Mouse (Mus musculus) midbrain, embryonic 11.5 days (tissue): ENCODE results near the gene Gm20458. TPM values are rescaled to one million over a fixed set of nuclear protein-coding genes. Genes with fewer than 3 reads are reported as not detected.

Source experiments
- ATAC-seq: fragments of 200-750 bp; cut with Nextera tagmentation; 2 replicates; pipeline ENCODE4 v1.8.0; 2017; ENCODE audit warnings: moderate TSS enrichment, moderate library complexity; ENCODE audit not compliant: low FRiP score
- DNase-seq: peaks from one replicate; pipeline ENCODE4 v3.0.0; 2015; ENCODE audit warnings: low spot score; ENCODE audit errors: missing footprints
- H3K27ac ChIP-seq: fragments of 300-500 bp; sonication (generic); 2 replicates; pipeline ENCODE4 v1.5.1; 2014; ENCODE audit warnings: low read depth, low read length
- H3K27me3 ChIP-seq: fragments of 300-500 bp; sonication (generic); 2 replicates; pipeline ENCODE4 v1.6.1; 2014; ENCODE audit warnings: mild to moderate bottlenecking, low read length, moderate library complexity, mixed read lengths; ENCODE audit not compliant: control insufficient read depth, insufficient read depth
- H3K36me3 ChIP-seq: fragments of 300-500 bp; sonication (generic); 2 replicates; pipeline ENCODE4 v1.6.1; 2014; ENCODE audit warnings: mild to moderate bottlenecking, low read length, moderate library complexity, mixed read lengths; ENCODE audit not compliant: control insufficient read depth, insufficient read depth
- H3K4me1 ChIP-seq: fragments of 300-500 bp; sonication (generic); 2 replicates; pipeline ENCODE4 v1.6.1; 2014; ENCODE audit warnings: low read length; ENCODE audit not compliant: control insufficient read depth, insufficient read depth
- H3K4me2 ChIP-seq: fragments of 300-500 bp; sonication (generic); 2 replicates; pipeline ENCODE4 v1.6.1; 2014; ENCODE audit warnings: mild to moderate bottlenecking, moderate library complexity
- H3K4me3 ChIP-seq: fragments of 300-500 bp; sonication (generic); 2 replicates; pipeline ENCODE4 v1.5.1; 2014; ENCODE audit warnings: low read depth, low read length
- H3K9ac ChIP-seq: fragments of 300-500 bp; sonication (generic); 2 replicates; pipeline ENCODE4 v1.6.1; 2014; ENCODE audit warnings: low read length
- H3K9me3 ChIP-seq: fragments of 300-500 bp; sonication (generic); 2 replicates; pipeline ENCODE4 v1.6.1; 2016; ENCODE audit warnings: low read length; ENCODE audit not compliant: control insufficient read depth
- WGBS: fragments of 180-500 bp; shearing (Covaris S2); extraction: QIAGEN DNeasy Blood & Tissue Kit; methylation state at CpG from one replicate; pipeline ENCODE4 v1.1.7; 2014; 5-methylcytosine and 5-hydroxymethylcytosine counted together
- polyA plus RNA-seq: library from polyadenylated mRNA; unstranded; fragments of >200 nt; fragmentation: Nextera tagmentation; extraction: Ambion mirVana; gene quantifications from 2 replicates; pipeline ENCODE4 v1.2.1, GENCODE M21; 2014

Gene Gm20458
- polyA plus RNA-seq, 1 experiment from 2014 or later: 5.0 TPM

GRCm38 (mm10) chr2:164446086-164446469, 14.7 kb upstream of the Gm20458 start:
- no peaks in the 10 kb centered on the region for H3K9me3 ChIP-seq
- H3K27ac ChIP-seq: no peak overlapping the region
- DNase-seq (no peak), ATAC-seq (no peak)
- no peaks in the 10 kb centered on the region for H3K36me3 ChIP-seq
- H3K4me1 ChIP-seq: peaks cover 15% of the 10 kb centered on the region
- WGBS: 81% methylated on average over 3 of the region's 3 CpGs
- H3K9ac ChIP-seq: no peak overlapping the region
- peaks cover 7% of the 10 kb centered on the region for H3K27me3 ChIP-seq
- H3K4me3 ChIP-seq: no peak overlapping the region
- no peak overlapping the region for H3K4me2 ChIP-seq

- no peaks in the 10 kb centered on the region for H3K36me3 ChIP-seq
- H3K4me1 ChIP-seq: peaks cover 4% of the 10 kb centered on the region
- H3K9me3 ChIP-seq: no peaks in the 10 kb centered on the region
- no peak overlapping the region for H3K4me3 ChIP-seq
- H3K27ac ChIP-seq: no peak overlapping the region
- no peak overlapping the region for H3K9ac ChIP-seq
- 96% methylated on average over 1 of the region's 1 CpGs for WGBS
- no peak overlapping the region for H3K4me2 ChIP-seq
- ATAC-seq (no peak), DNase-seq (no peak)
- peaks cover 2% of the 10 kb centered on the region; the same call in 1 of the 2 replicates for H3K27me3 ChIP-seq
Measured at GRCm38 (mm10) chr2:164448140-164448539, 12.6 kb upstream of the Gm20458 start.

GRCm38 (mm10) chr2:164448921-164449320, 11.8 kb upstream of the Gm20458 start:
- Histone ChIP-seq H3K9me3 (no peaks in the 10 kb centered on the region), H3K4me1 (no peaks in the 10 kb centered on the region), H3K4me2 (no peak overlapping the region), H3K27ac (no peak overlapping the region), H3K9ac (no peak overlapping the region), H3K27me3 (no peaks in the 10 kb centered on the region; the same call in 1 of the 2 replicates), H3K36me3 (no peaks in the 10 kb centered on the region), H3K4me3 (no peak overlapping the region)
- no peak for DNase-seq
- ATAC-seq: no peak
- WGBS: 82% methylated on average over 5 of the region's 5 CpGs

- no peak overlapping the region for H3K27ac ChIP-seq
- H3K4me3 ChIP-seq: no peak overlapping the region
- H3K9me3 ChIP-seq: no peaks in the 10 kb centered on the region
- 91% methylated on average over 14 of the region's 14 CpGs for whole genome bisulfite sequencing
- H3K4me1 ChIP-seq: no peaks in the 10 kb centered on the region
- DNase-seq (peak; percentile 61), ATAC-seq (no peak)
- no peaks in the 10 kb centered on the region for H3K36me3 ChIP-seq
- no peak overlapping the region for H3K9ac ChIP-seq
- no peaks in the 10 kb centered on the region; the same call in 1 of the 2 replicates for H3K27me3 ChIP-seq
- no peak overlapping the region for H3K4me2 ChIP-seq
Measured at GRCm38 (mm10) chr2:164449341-164450042, 11.3 kb upstream of the Gm20458 start.

GRCm38 (mm10) chr2:164452000-164452676, 8.6 kb upstream of the Gm20458 start:
- WGBS: 46% methylated on average over 12 of the region's 13 CpGs
- H3K9me3 ChIP-seq: no peaks in the 10 kb centered on the region
- peak; percentile 47 for DNase-seq
- no peak overlapping the region for H3K27ac ChIP-seq
- H3K27me3 ChIP-seq: no peaks in the 10 kb centered on the region
- H3K4me1 ChIP-seq: peaks cover 5% of the 10 kb centered on the region
- no peak overlapping the region for H3K4me3 ChIP-seq
- H3K4me2 ChIP-seq: no peak overlapping the region
- no peaks in the 10 kb centered on the region for H3K36me3 ChIP-seq
- H3K9ac ChIP-seq: no peak overlapping the region
- no peak for ATAC-seq

GRCm38 (mm10) chr2:164453047-164453757, 7.6 kb upstream of the Gm20458 start:
- WGBS: 88% methylated on average over 14 of the region's 14 CpGs
- DNase-seq (no peak), ATAC-seq (no peak)
- Histone ChIP-seq H3K4me1 (peaks cover 5% of the 10 kb centered on the region), H3K27me3 (no peaks in the 10 kb centered on the region), H3K36me3 (no peaks in the 10 kb centered on the region), H3K9me3 (no peaks in the 10 kb centered on the region), H3K4me2 (no peak overlapping the region), H3K27ac (no peak overlapping the region), H3K9ac (no peak overlapping the region), H3K4me3 (no peak overlapping the region)

GRCm38 (mm10) chr2:164453887-164454500, 6.8 kb upstream of the Gm20458 start:
- Histone ChIP-seq H3K4me3 (no peak overlapping the region), H3K27ac (no peak overlapping the region), H3K27me3 (no peaks in the 10 kb centered on the region), H3K9ac (no peak overlapping the region), H3K36me3 (no peaks in the 10 kb centered on the region), H3K9me3 (no peaks in the 10 kb centered on the region), H3K4me1 (peaks cover 5% of the 10 kb centered on the region), H3K4me2 (no peak overlapping the region)
- no peak for ATAC-seq
- WGBS: 77% methylated on average over 7 of the region's 7 CpGs
- DNase-seq: no peak

GRCm38 (mm10) chr2:164454846-164455245, 5.9 kb upstream of the Gm20458 start:
- Histone ChIP-seq H3K4me2 (no peak overlapping the region), H3K4me1 (peaks cover 5% of the 10 kb centered on the region), H3K27me3 (no peaks in the 10 kb centered on the region), H3K9me3 (no peaks in the 10 kb centered on the region), H3K4me3 (no peak overlapping the region), H3K27ac (no peak overlapping the region), H3K9ac (no peak overlapping the region), H3K36me3 (no peaks in the 10 kb centered on the region)
- DNase-seq: no peak
- no peak for ATAC-seq
- 83% methylated on average over 10 of the region's 10 CpGs for WGBS
